Mouse (Mus musculus): ENCODE results near the gene Zfp598. TPM values are rescaled to one million over a fixed set of nuclear protein-coding genes. Genes with fewer than 3 reads are reported as not detected.

The Zfp598 gene
- polyA plus RNA-seq, 1 experiment from 2014 or later = 9.5 TPM

- Histone ChIP-seq H3K9me3 (replicated peaks) (no peaks in the 10 kb centered on the region), H3K27ac (peak overlapping the region; percentile 89), H3K4me2 (peak overlapping the region; percentile 87), H3K4me3 (replicated peaks) (peak overlapping the region; percentile 82), H3K9ac (peak overlapping the region; percentile 91), H3K27me3 (0 out of 2 replicates have a peak, but pooled peaks cover 9% of the 10 kb centered on the region), H3K4me1 (replicated peaks) (peaks cover 48% of the 10 kb centered on the region), H3K36me3 (peaks cover 24% of the 10 kb centered on the region)
- DNase-seq (no peak), ATAC-seq (ENCODE audit: low read depth) (no peak)
- under 1% methylated on average over 12 of the region's 12 CpGs for WGBS (ENCODE audit: insufficient replicate concordance)
Observed at GRCm38 (mm10) chr17:24723122-24723880, 53.8 kb downstream of the Zfp598 start.

DNA sequence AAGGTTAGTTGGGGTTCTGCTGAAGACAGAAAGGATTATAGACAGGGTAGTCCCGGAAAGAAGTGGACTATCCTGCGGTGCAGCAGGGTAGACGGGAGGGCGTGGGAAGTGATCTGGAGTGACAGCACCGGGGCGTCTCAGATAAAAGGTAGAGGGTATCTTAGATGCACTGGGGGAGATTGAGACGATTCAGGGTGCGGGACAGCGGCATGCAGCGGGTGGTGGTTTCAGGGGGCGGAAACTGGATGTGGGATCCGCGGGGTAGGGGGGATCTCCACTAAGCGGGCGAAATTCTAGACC is 54.3 kb downstream of the Zfp598 start:
- DNase-seq (no peak), ATAC-seq (ENCODE audit: low read depth) (peak; percentile 61)
- peak overlapping the region; percentile 89 for H3K27ac ChIP-seq
- no peaks in the 10 kb centered on the region for H3K9me3 ChIP-seq (replicated peaks)
- 0 out of 2 replicates have a peak, but pooled peaks cover 13% of the 10 kb centered on the region for H3K27me3 ChIP-seq
- under 1% methylated on average over 15 of the region's 15 CpGs for WGBS (ENCODE audit: insufficient replicate concordance)
- H3K4me1 ChIP-seq (replicated peaks) = peaks cover 43% of the 10 kb centered on the region
- H3K4me2 ChIP-seq = peak overlapping the region; percentile 87
- peak overlapping the region; percentile 82 for H3K4me3 ChIP-seq (replicated peaks)
- peaks cover 21% of the 10 kb centered on the region for H3K36me3 ChIP-seq
- peak overlapping the region; percentile 91 for H3K9ac ChIP-seq

DNA sequence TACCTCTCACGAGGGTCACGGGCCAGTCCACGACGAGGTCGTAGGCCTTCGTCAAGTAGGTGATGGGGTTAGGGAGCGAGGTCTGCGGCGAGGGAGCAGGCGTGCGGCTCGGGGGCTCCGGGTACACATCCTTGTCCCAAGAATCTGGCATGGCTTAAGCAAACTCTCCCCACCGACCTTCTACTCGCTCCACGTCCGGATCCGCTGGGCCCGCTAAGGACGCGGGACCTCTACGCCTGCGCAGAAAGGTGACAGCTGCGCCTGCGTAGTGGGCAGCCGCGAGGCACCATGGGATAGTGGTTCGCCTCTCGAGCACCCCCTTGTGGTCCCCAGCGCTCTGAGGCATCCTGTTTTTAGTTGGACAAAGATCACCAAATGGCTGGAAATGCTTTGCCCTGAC is 54.7 kb downstream of the Zfp598 start, which contains the start of gene Ndufb10:
Gene Ndufb10, minus strand, starts transcription at position 295 of the 400 bp plus-strand sequence.
- H3K27ac ChIP-seq = peak within 1 kb of the TSS; percentile 89
- under 1% methylated on average over 30 of the region's 30 CpGs for WGBS (ENCODE audit: insufficient replicate concordance)
- peak; percentile 74 for ATAC-seq (ENCODE audit: low read depth)

DNA sequence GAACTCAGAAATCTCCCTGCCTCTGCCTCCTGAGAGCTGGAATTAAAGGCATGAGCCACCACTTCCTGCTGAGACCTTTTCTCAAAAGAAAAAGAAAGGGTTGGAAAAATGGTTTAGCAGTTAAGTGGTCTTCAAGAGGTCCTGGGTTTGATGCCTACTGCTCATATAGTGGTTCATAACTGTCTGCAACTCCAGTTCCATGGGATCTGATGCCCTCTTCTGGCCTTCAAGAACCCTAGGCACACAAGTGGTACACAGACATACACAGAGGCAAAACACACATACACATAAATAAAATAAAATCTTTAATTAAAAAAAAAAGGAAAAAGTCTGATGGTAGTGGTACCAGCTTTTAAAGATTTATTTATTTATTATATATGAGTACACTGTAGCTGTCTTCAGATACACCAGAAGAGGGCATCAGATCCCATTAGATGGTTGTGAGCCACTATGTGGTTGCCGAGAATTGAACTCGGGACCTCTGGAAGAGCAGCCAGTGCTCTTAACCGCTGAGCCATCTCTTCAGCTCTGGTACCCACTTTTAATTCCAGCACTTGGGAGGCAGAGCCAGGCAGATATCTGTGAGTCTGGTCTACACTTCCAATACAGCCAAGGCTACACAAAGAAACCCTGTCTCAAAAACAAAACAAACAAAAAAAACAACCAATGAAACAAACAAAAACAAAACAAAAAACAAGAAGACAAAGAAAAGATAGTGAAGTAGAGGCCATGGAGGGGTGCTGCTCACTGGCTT is 56.3 kb downstream of the Zfp598 start:
- H3K4me1 ChIP-seq (replicated peaks) = peaks cover 37% of the 10 kb centered on the region
- no peak for DNase-seq
- H3K4me3 ChIP-seq (replicated peaks) = no peak overlapping the region
- H3K27me3 ChIP-seq = 0 out of 2 replicates have a peak, but pooled peaks cover 14% of the 10 kb centered on the region
- no peak overlapping the region for H3K27ac ChIP-seq
- WGBS (ENCODE audit: insufficient replicate concordance) = 61% methylated on average over 3 of the region's 3 CpGs
- H3K9me3 ChIP-seq (replicated peaks) = no peaks in the 10 kb centered on the region
- H3K36me3 ChIP-seq = peaks cover 18% of the 10 kb centered on the region
- H3K9ac ChIP-seq = no peak overlapping the region
- no peak for ATAC-seq (ENCODE audit: low read depth)
- H3K4me2 ChIP-seq = no peak overlapping the region

More for the DNA sequence above, 54.7 kb downstream of the Zfp598 start, which contains the start of gene Ndufb10:
- Histone ChIP-seq H3K4me1 (replicated peaks) (peaks cover 40% of the 10 kb centered on the region), H3K27me3 (0 out of 2 replicates have a peak, but pooled peaks cover 13% of the 10 kb centered on the region), H3K9ac (peak within 1 kb of the TSS; percentile 91), H3K4me2 (peak within 1 kb of the TSS; percentile 87), H3K36me3 (peaks cover 21% of the 10 kb centered on the region), H3K9me3 (replicated peaks) (no peaks in the 10 kb centered on the region), H3K4me3 (replicated peaks) (peak within 1 kb of the TSS; percentile 82)
- DNase-seq = peak; percentile 92

GRCm38 (mm10) chr17:24727618-24728017 is 58.1 kb downstream of the Zfp598 start, which contains the start of gene Rpl3l:
TSS of gene Rpl3l (plus strand) at chr17:24727820.
- H3K27ac ChIP-seq = no peak within 1 kb of the TSS
- no peaks in the 10 kb centered on the region for H3K9me3 ChIP-seq (replicated peaks)
- ATAC-seq (ENCODE audit: low read depth) (no peak), DNase-seq (no peak)
- 0 out of 2 replicates have a peak, but pooled peaks cover 16% of the 10 kb centered on the region for H3K27me3 ChIP-seq
- H3K4me3 ChIP-seq (replicated peaks) = no peak within 1 kb of the TSS
- peaks cover 21% of the 10 kb centered on the region for H3K4me1 ChIP-seq (replicated peaks)
- no peak within 1 kb of the TSS for H3K4me2 ChIP-seq
- H3K9ac ChIP-seq = no peak within 1 kb of the TSS
- 55% methylated on average over 2 of the region's 2 CpGs for WGBS (ENCODE audit: insufficient replicate concordance)
- H3K36me3 ChIP-seq = peaks cover 1% of the 10 kb centered on the region

- Histone ChIP-seq H3K9ac (no peak overlapping the region), H3K36me3 (no peaks in the 10 kb centered on the region), H3K27ac (no peak overlapping the region), H3K4me2 (no peak overlapping the region), H3K9me3 (replicated peaks) (no peaks in the 10 kb centered on the region), H3K27me3 (0 out of 2 replicates have a peak, but pooled peaks cover 16% of the 10 kb centered on the region), H3K4me3 (replicated peaks) (no peak overlapping the region), H3K4me1 (replicated peaks) (peaks cover 15% of the 10 kb centered on the region)
- DNase-seq (no peak), ATAC-seq (ENCODE audit: low read depth) (no peak)
- 63% methylated on average over 17 of the region's 17 CpGs for WGBS (ENCODE audit: insufficient replicate concordance)
Observed at GRCm38 (mm10) chr17:24728184-24728583, 58.7 kb downstream of the Zfp598 start.

DNA sequence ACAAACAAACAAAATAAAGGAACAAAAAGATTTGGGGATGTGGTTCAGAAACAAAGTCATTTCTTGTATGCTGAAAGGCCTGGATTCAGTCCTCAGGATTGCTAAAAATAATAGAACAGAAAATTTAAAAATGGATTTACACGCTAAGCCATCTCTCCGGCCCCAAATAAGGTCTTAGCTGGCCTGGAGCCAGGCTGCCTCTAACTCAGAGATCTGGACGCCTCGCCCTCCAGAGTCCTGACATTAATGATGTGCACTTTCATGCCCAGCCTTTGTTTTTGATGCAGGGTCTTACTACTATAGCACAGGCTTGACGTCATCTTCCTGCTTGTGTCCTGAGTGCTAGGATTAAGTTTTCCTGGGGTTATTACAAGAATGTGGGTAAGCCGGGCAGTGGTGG is 59.6 kb downstream of the Zfp598 start:
- Histone ChIP-seq H3K4me3 (replicated peaks) (no peak overlapping the region), H3K36me3 (no peaks in the 10 kb centered on the region)

DNA sequence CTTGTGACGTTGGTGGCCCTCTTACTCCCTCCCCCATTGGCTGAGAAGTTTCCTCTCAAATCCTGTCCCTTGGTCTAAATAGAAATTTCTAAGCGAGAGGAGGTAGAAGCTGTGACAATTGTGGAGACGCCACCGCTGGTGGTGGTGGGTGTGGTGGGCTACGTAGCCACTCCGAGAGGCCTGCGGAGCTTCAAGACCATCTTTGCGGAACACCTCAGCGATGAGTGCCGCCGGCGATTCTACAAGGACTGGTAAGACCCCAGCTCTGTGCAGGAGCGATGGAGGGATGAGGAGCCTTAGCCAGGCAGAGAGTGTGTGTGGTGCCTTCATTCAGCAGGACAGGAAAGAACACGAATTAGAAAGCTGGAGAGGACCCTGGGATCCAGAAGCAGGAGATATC is 61.3 kb downstream of the Zfp598 start:
- ATAC-seq (ENCODE audit: low read depth) = no peak
- Histone ChIP-seq H3K9me3 (replicated peaks) (no peaks in the 10 kb centered on the region), H3K36me3 (no peaks in the 10 kb centered on the region), H3K4me1 (replicated peaks) (peaks cover 15% of the 10 kb centered on the region), H3K4me3 (replicated peaks) (no peak overlapping the region), H3K27me3 (0 out of 2 replicates have a peak, but pooled peaks cover 16% of the 10 kb centered on the region), H3K9ac (no peak overlapping the region), H3K4me2 (no peak overlapping the region), H3K27ac (no peak overlapping the region)
- no peak for DNase-seq
- WGBS (ENCODE audit: insufficient replicate concordance) = 76% methylated on average over 14 of the region's 14 CpGs

More for the DNA sequence above, 59.6 kb downstream of the Zfp598 start:
- Histone ChIP-seq H3K4me2 (no peak overlapping the region), H3K4me1 (replicated peaks) (peaks cover 10% of the 10 kb centered on the region), H3K27me3 (0 out of 2 replicates have a peak, but pooled peaks cover 16% of the 10 kb centered on the region), H3K9ac (no peak overlapping the region), H3K27ac (no peak overlapping the region), H3K9me3 (replicated peaks) (no peaks in the 10 kb centered on the region)
- ATAC-seq (ENCODE audit: low read depth) (no peak), DNase-seq (no peak)
- WGBS (ENCODE audit: insufficient replicate concordance) = 73% methylated on average over 6 of the region's 6 CpGs

Other genes with a start within 250 kb of the Zfp598 start
- gene Eci1, start 243.0 kb upstream of the Zfp598 start, polyA plus RNA-seq (2015; fragmentation: Nextera tagmentation; extraction: Ambion mirVana) = 94.4 and 95.3 TPM in 2 replicates
- gene Dnase1l2, start 226.6 kb upstream of the Zfp598 start, polyA plus RNA-seq (2015; fragmentation: Nextera tagmentation; extraction: Ambion mirVana) = 0.33 and 0.68 TPM in 2 replicates
- 11.7 and 13.0 TPM in 2 replicates for gene E4f1, start 199.4 kb upstream of the Zfp598 start, polyA plus RNA-seq (2015; fragmentation: Nextera tagmentation; extraction: Ambion mirVana)
- 84.0 and 86.7 TPM in 2 replicates for gene Pgp, start 199.3 kb upstream of the Zfp598 start, polyA plus RNA-seq (2015; fragmentation: Nextera tagmentation; extraction: Ambion mirVana)
- 0.13 TPM in 1 of 2 replicates, not detected in the other for gene Bricd5, start 195.8 kb upstream of the Zfp598 start, polyA plus RNA-seq (2015; fragmentation: Nextera tagmentation; extraction: Ambion mirVana)
- 11.7 and 13.8 TPM in 2 replicates for gene Mlst8, start 190.6 kb upstream of the Zfp598 start, polyA plus RNA-seq (2015; fragmentation: Nextera tagmentation; extraction: Ambion mirVana)
- 0.15 and 0.20 TPM in 2 replicates for gene Caskin1, start 181.1 kb upstream of the Zfp598 start, polyA plus RNA-seq (2015; fragmentation: Nextera tagmentation; extraction: Ambion mirVana)
- gene Traf7, start 141.7 kb upstream of the Zfp598 start, polyA plus RNA-seq (2015; fragmentation: Nextera tagmentation; extraction: Ambion mirVana) = 40.7 and 43.9 TPM in 2 replicates
- gene Rab26, start 135.5 kb upstream of the Zfp598 start, polyA plus RNA-seq (2015; fragmentation: Nextera tagmentation; extraction: Ambion mirVana) = 0.88 and 0.99 TPM in 2 replicates
- 2.2 and 3.3 TPM in 2 replicates for gene Pkd1, start 119.9 kb upstream of the Zfp598 start, polyA plus RNA-seq (2015; fragmentation: Nextera tagmentation; extraction: Ambion mirVana)
- 18.6 and 22.4 TPM in 2 replicates for gene Tsc2, start 37.1 kb upstream of the Zfp598 start, polyA plus RNA-seq (2015; fragmentation: Nextera tagmentation; extraction: Ambion mirVana)
- gene Nthl1, start 37.0 kb upstream of the Zfp598 start, polyA plus RNA-seq (2015; fragmentation: Nextera tagmentation; extraction: Ambion mirVana) = 8.4 and 9.2 TPM in 2 replicates
- gene Slc9a3r2, start 19.4 kb upstream of the Zfp598 start, polyA plus RNA-seq (2015; fragmentation: Nextera tagmentation; extraction: Ambion mirVana) = 9.8 and 10.2 TPM in 2 replicates
- 0.24 and 0.28 TPM in 2 replicates for gene Npw, start 11.2 kb upstream of the Zfp598 start, polyA plus RNA-seq (2015; fragmentation: Nextera tagmentation; extraction: Ambion mirVana)
- 0.10 and 0.31 TPM in 2 replicates for gene Syngr3, start 20.3 kb downstream of the Zfp598 start, polyA plus RNA-seq (2015; fragmentation: Nextera tagmentation; extraction: Ambion mirVana)
- gene Gfer, start 26.5 kb downstream of the Zfp598 start, polyA plus RNA-seq (2015; fragmentation: Nextera tagmentation; extraction: Ambion mirVana) = 41.3 and 47.7 TPM in 2 replicates
- 0.14 and 0.34 TPM in 2 replicates for gene Noxo1, start 26.5 kb downstream of the Zfp598 start, polyA plus RNA-seq (2015; fragmentation: Nextera tagmentation; extraction: Ambion mirVana)
- gene Tbl3, start 38.0 kb downstream of the Zfp598 start, polyA plus RNA-seq (2015; fragmentation: Nextera tagmentation; extraction: Ambion mirVana) = 53.0 and 53.2 TPM in 2 replicates
- gene Rnf151, start 48.4 kb downstream of the Zfp598 start, polyA plus RNA-seq (2015; fragmentation: Nextera tagmentation; extraction: Ambion mirVana) = 0.10 TPM in 1 of 2 replicates, not detected in the other
- 1,350 and 1,469 TPM in 2 replicates for gene Rps2, start 48.4 kb downstream of the Zfp598 start, polyA plus RNA-seq (2015; fragmentation: Nextera tagmentation; extraction: Ambion mirVana)
- gene Ndufb10, start 54.8 kb downstream of the Zfp598 start, polyA plus RNA-seq (2015; fragmentation: Nextera tagmentation; extraction: Ambion mirVana) = 206 and 216 TPM in 2 replicates
- gene Rpl3l, start 58.1 kb downstream of the Zfp598 start, polyA plus RNA-seq (2015; fragmentation: Nextera tagmentation; extraction: Ambion mirVana) = 0.10 TPM in 1 of 2 replicates, not detected in the other
- gene Msrb1, start 67.0 kb downstream of the Zfp598 start, polyA plus RNA-seq (2015; fragmentation: Nextera tagmentation; extraction: Ambion mirVana) = 21.3 and 21.8 TPM in 2 replicates
- gene Hs3st6, start 83.3 kb downstream of the Zfp598 start, polyA plus RNA-seq (2015; fragmentation: Nextera tagmentation; extraction: Ambion mirVana) = not detected in 2 replicates
- gene Meiob, start 134.6 kb downstream of the Zfp598 start, polyA plus RNA-seq (2015; fragmentation: Nextera tagmentation; extraction: Ambion mirVana) = 1.5 and 1.6 TPM in 2 replicates
- gene Hagh, start 170.5 kb downstream of the Zfp598 start, polyA plus RNA-seq (2015; fragmentation: Nextera tagmentation; extraction: Ambion mirVana) = 79.5 and 83.1 TPM in 2 replicates
- gene Fahd1, start 180.7 kb downstream of the Zfp598 start, polyA plus RNA-seq (2015; fragmentation: Nextera tagmentation; extraction: Ambion mirVana) = 34.6 and 34.9 TPM in 2 replicates
- gene Igfals, start 196.3 kb downstream of the Zfp598 start, polyA plus RNA-seq (2015; fragmentation: Nextera tagmentation; extraction: Ambion mirVana) = 5.1 and 6.0 TPM in 2 replicates
- gene Nubp2, start 216.7 kb downstream of the Zfp598 start, polyA plus RNA-seq (2015; fragmentation: Nextera tagmentation; extraction: Ambion mirVana) = 89.3 and 93.2 TPM in 2 replicates
- 37.9 and 38.4 TPM in 2 replicates for gene Spsb3, start 217.0 kb downstream of the Zfp598 start, polyA plus RNA-seq (2015; fragmentation: Nextera tagmentation; extraction: Ambion mirVana)
- 13.8 and 14.6 TPM in 2 replicates for gene Eme2, start 225.4 kb downstream of the Zfp598 start, polyA plus RNA-seq (2015; fragmentation: Nextera tagmentation; extraction: Ambion mirVana)
- 84.2 TPM in 2 replicates for gene Mrps34, start 225.4 kb downstream of the Zfp598 start, polyA plus RNA-seq (2015; fragmentation: Nextera tagmentation; extraction: Ambion mirVana)
- 65.6 and 66.8 TPM in 2 replicates for gene Nme3, start 226.8 kb downstream of the Zfp598 start, polyA plus RNA-seq (2015; fragmentation: Nextera tagmentation; extraction: Ambion mirVana)